In genomic region chr7:65802806-65803205, GRCm38 (mm10) we compare ENCODE assay signal across 13 mouse cellular contexts. TPM values are rescaled to one million over a fixed set of nuclear protein-coding genes. Genes with fewer than 3 reads are reported as not detected.
A peak's percentile ranks its signal among the peaks of the same experiment; 100 is the strongest.
DNase-seq lines count a peak whose midpoint lies in the region; ATAC-seq and TF ChIP-seq lines count a peak whose summit lies in the region.
"Had no signal": no experiment of that assay in that cellular context is flagged by ENCODE, and none has a peak within 500 bp of the region (broad histone marks: within the 10 kb centered on the region; RNA-seq: fewer than 3 reads in every experiment).

No protein-coding gene starts in this region.

- TF ChIP-seq POLR2A in embryonic fibroblast, embryonic 13.5 days (IDR thresholded peaks at IDR 0.05; ENCODE audit: low read depth, low read length), result no peak
- no peak for TF ChIP-seq POLR2A in lung, adult 2 months (IDR thresholded peaks at IDR 0.05; ENCODE audit: borderline replicate concordance, extremely low read depth, low read depth, low read length)
- no peak for TF ChIP-seq POLR2A in small intestine, adult 2 months (IDR thresholded peaks at IDR 0.05; ENCODE audit: low read depth, low read length)

- H3K27me3 ChIP-seq in small intestine, adult 2 months (ENCODE audit: control insufficient read depth, insufficient read depth, low read length), result no peaks in the 10 kb centered on the region
- H3K27me3 ChIP-seq in kidney, embryonic 14.5 days (ENCODE audit: control insufficient read depth, insufficient read depth, low read length), result no peaks in the 10 kb centered on the region
- no peaks in the 10 kb centered on the region for H3K27me3 ChIP-seq in midbrain, postnatal 0 days (ENCODE audit: insufficient read depth, low read length)
- H3K27me3 ChIP-seq: hindbrain, embryonic 12.5 days; neural tube, embryonic 13.5 days had no signal

- H3K4me3 ChIP-seq in gastrocnemius, adult 2 months, result no peak overlapping the region
- no peak overlapping the region for H3K4me3 ChIP-seq in embryonic fibroblast, embryonic 13.5 days (ENCODE audit: insufficient read depth, low read length)
- H3K4me3 ChIP-seq in lung, adult 2 months (replicated peaks; ENCODE audit: extremely low read depth, low read depth, low read length), result no peak overlapping the region
- no peak overlapping the region for H3K4me3 ChIP-seq in small intestine, adult 2 months (ENCODE audit: low read depth, low read length)
- no peak overlapping the region for H3K4me3 ChIP-seq in kidney, embryonic 14.5 days (ENCODE audit: low read length)
- no peak overlapping the region for H3K4me3 ChIP-seq in midbrain, postnatal 0 days (ENCODE audit: low read depth, low read length)
- H3K4me3 ChIP-seq: forebrain, embryonic 10.5 days; hindbrain, embryonic 12.5 days; neural tube, embryonic 13.5 days had no signal

- 71% methylated on average over 8 of the region's 8 CpGs for WGBS in lung, adult 2 months
- 42% methylated on average over 8 of the region's 8 CpGs for WGBS in small intestine, adult 2 months
- WGBS in kidney, embryonic 14.5 days, result 88% methylated on average over 8 of the region's 8 CpGs
- WGBS in midbrain, postnatal 0 days, result 91% methylated on average over 8 of the region's 8 CpGs

- no peak for TF ChIP-seq CTCF in gastrocnemius, adult 2 months (IDR thresholded peaks at IDR 0.05)
- TF ChIP-seq CTCF in embryonic fibroblast, embryonic 13.5 days (IDR thresholded peaks at IDR 0.05; ENCODE audit: borderline replicate concordance, insufficient read depth, low read length), result no peak
- no peak for TF ChIP-seq CTCF in lung, adult 2 months (IDR thresholded peaks at IDR 0.05; ENCODE audit: insufficient read depth, low read length)
- TF ChIP-seq CTCF in small intestine, adult 2 months (IDR thresholded peaks at IDR 0.05; ENCODE audit: extremely low read depth, insufficient read length, insufficient replicate concordance, low read depth, low read length), result no peak
- TF ChIP-seq CTCF in midbrain, postnatal 0 days (IDR thresholded peaks at IDR 0.05), result no peak

- ATAC-seq in kidney, embryonic 14.5 days (ENCODE audit: low FRiP score, low TSS enrichment), result no peak
- no peak for ATAC-seq in midbrain, postnatal 0 days (ENCODE audit: low FRiP score)

- no peak overlapping the region for H3K4me2 ChIP-seq in kidney, embryonic 14.5 days (replicated peaks; ENCODE audit: low read depth, low read length)
- no peak overlapping the region for H3K4me2 ChIP-seq in midbrain, postnatal 0 days (ENCODE audit: low read depth, low read length, poor library complexity, severe bottlenecking)
- H3K4me2 ChIP-seq: hindbrain, embryonic 12.5 days; midbrain, embryonic 11.5 days; neural tube, embryonic 13.5 days had no signal

- H3K9ac ChIP-seq in kidney, embryonic 14.5 days (ENCODE audit: low read depth, low read length), result no peak overlapping the region
- H3K9ac ChIP-seq in midbrain, postnatal 0 days (replicated peaks; ENCODE audit: low read length, poor library complexity, severe bottlenecking), result no peak overlapping the region
- H3K9ac ChIP-seq: hindbrain, embryonic 12.5 days; neural tube, embryonic 13.5 days had no signal

- H3K4me1 ChIP-seq in embryonic fibroblast, embryonic 13.5 days (ENCODE audit: control insufficient read depth, insufficient read depth, low read length), result peaks cover 7% of the 10 kb centered on the region
- H3K4me1 ChIP-seq in lung, adult 2 months (ENCODE audit: control insufficient read depth, insufficient read depth, low read length), result peaks cover 3% of the 10 kb centered on the region; the same call in 1 of the 2 replicates
- peaks cover 14% of the 10 kb centered on the region for H3K4me1 ChIP-seq in small intestine, adult 2 months (ENCODE audit: control insufficient read depth, insufficient read depth, insufficient read length, low read length)
- H3K4me1 ChIP-seq in kidney, embryonic 14.5 days (ENCODE audit: control insufficient read depth, insufficient read depth, low read length), result peaks cover 10% of the 10 kb centered on the region
- H3K4me1 ChIP-seq in midbrain, postnatal 0 days (ENCODE audit: insufficient read depth, low read length), result no peaks in the 10 kb centered on the region

- peak; percentile 30 for DNase-seq in gastrocnemius, adult 2 months
- DNase-seq in gastrocnemius, postnatal 14 days, result no peak
- DNase-seq in lung, adult 2 months, result peak; percentile 38
- DNase-seq in heart, postnatal 10 days, result no peak
- no peak for DNase-seq in midbrain, postnatal 0 days (ENCODE audit: low spot score)
- DNase-seq: right cerebral cortex, postnatal 25 days had no signal

- intact Hi-C loops in gastrocnemius, adult 2 months (cut with DNase I), result no loop called here
- intact Hi-C loops in gastrocnemius, postnatal 14 days (cut with DNase I; ENCODE audit: low total_unique reads), result no loop called here
- intact Hi-C loops in heart, postnatal 10 days (cut with DNase I), result no loop called here

- H3K36me3 ChIP-seq in small intestine, adult 2 months (ENCODE audit: control insufficient read depth, insufficient read depth, low read length), result no peaks in the 10 kb centered on the region
- H3K36me3 ChIP-seq in kidney, embryonic 14.5 days (ENCODE audit: control insufficient read depth, insufficient read depth, low read length), result no peaks in the 10 kb centered on the region
- no peaks in the 10 kb centered on the region for H3K36me3 ChIP-seq in midbrain, postnatal 0 days (ENCODE audit: insufficient read depth, low read length)
- H3K36me3 ChIP-seq: forebrain, embryonic 10.5 days; hindbrain, embryonic 12.5 days; neural tube, embryonic 13.5 days had no signal

- H3K9me3 ChIP-seq in kidney, embryonic 14.5 days (ENCODE audit: control insufficient read depth, low read length), result no peaks in the 10 kb centered on the region
- H3K9me3 ChIP-seq in midbrain, postnatal 0 days (ENCODE audit: low read length), result no peaks in the 10 kb centered on the region
- H3K9me3 ChIP-seq: forebrain, embryonic 10.5 days; hindbrain, embryonic 12.5 days; neural tube, embryonic 13.5 days had no signal

- H3K27ac ChIP-seq in gastrocnemius, adult 2 months, result peak overlapping the region; percentile 76
- peak overlapping the region; percentile 16 for H3K27ac ChIP-seq in embryonic fibroblast, embryonic 13.5 days (ENCODE audit: insufficient read depth, low read length)
- H3K27ac ChIP-seq in small intestine, adult 2 months (ENCODE audit: insufficient read depth, low read depth, low read length), result peak overlapping the region; percentile 74
- H3K27ac ChIP-seq in kidney, embryonic 14.5 days (ENCODE audit: low read depth, low read length), result no peak overlapping the region
- H3K27ac ChIP-seq in midbrain, postnatal 0 days (ENCODE audit: low read depth, low read length), result no peak overlapping the region
- H3K27ac ChIP-seq: hindbrain, embryonic 12.5 days; neural tube, embryonic 13.5 days had no signal

RNA-seq across cellular contexts. Expression of gene Pcsk6, which starts 58.7 kb away (rescaled TPM):
- 10 to 100 TPM; 17.7 to 20.8 TPM for total RNA-seq in gastrocnemius, adult 2 months (2021)
- total RNA-seq in gastrocnemius, postnatal 14 days (2021), result 10 to 100 TPM; 31.6 to 39.6 TPM
- 12.1 and 19.2 TPM in 2 replicates for polyA plus RNA-seq in embryonic fibroblast, embryonic 13.5 days (2011; ENCODE audit: insufficient read length, low read depth, missing spikeins)
- 6.9 and 11.3 TPM in 2 replicates for polyA plus RNA-seq in lung, adult 2 months (2012; rRNA removed)
- 11.6 TPM in 2 replicates for polyA plus RNA-seq in small intestine, adult 2 months (2012; rRNA removed)
- polyA plus RNA-seq in kidney, embryonic 14.5 days (2014; fragmentation: Nextera tagmentation; extraction: Ambion mirVana), result 2.7 and 2.9 TPM in 2 replicates
- total RNA-seq in heart, postnatal 10 days (2021), result 10 to 100 TPM; 75.5 to 83.3 TPM
- 8.3 and 14.9 TPM in 2 replicates for total RNA-seq in midbrain, postnatal 0 days (2014; rRNA removed)
- 1.5 and 1.8 TPM in 2 replicates for polyA plus RNA-seq in midbrain, postnatal 0 days (2015; fragmentation: Nextera tagmentation; extraction: Ambion mirVana)

Comparison
In these comparisons a context has a peak if more than half of its experiments do, and no peak if none do; other contexts are left out.
1. DNase-seq: peak in gastrocnemius, adult 2 months (single experiment) and lung, adult 2 months (single experiment); none in gastrocnemius, postnatal 14 days (single experiment), heart, postnatal 10 days (0 of 2) and midbrain, postnatal 0 days (single experiment).
2. H3K27ac ChIP-seq: peak in gastrocnemius, adult 2 months (single experiment), embryonic fibroblast, embryonic 13.5 days (single experiment) and small intestine, adult 2 months (single experiment); none in kidney, embryonic 14.5 days (single experiment) and midbrain, postnatal 0 days (single experiment).